Comparison of ENCODE assay signal across 9 mouse cellular contexts in the genomic region with DNA sequence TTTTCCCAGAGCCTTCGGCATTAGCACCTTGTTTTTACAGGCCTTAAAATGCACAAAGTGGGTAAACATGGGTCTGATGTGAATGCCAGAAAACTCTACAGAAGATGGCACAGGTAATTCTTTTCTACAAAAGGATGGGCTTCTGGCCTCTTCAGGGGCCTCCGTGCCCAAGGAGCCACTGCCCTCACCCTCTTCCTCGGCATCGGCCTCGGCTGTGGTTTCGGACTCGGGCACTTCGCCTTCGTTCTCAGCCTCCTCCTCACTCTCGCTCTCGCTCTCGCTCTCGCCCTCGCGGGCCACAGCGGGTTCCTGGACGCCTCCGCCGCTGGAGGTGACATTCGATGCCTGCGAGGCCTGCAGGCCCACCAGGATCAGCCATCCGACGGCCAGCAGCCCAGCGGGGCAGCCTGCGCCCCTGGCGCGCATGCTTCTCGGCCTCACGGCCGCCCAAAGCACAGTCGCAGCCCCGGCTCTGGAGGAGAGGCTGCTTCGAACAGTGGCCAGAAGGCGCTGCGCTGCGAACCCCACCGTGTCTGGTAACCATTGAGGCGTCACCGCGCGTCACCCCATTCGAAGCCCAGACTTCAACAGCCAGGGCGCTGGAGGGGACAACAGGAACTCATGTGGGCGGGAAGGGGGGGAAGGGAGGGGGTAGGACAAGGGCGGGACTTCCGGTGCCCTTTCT. TPM values are rescaled to one million over a fixed set of nuclear protein-coding genes. Genes with fewer than 3 reads are reported as not detected.
DNase-seq lines count a peak whose midpoint lies in the region; ATAC-seq lines count a peak whose summit lies in the region.
"Had no signal": no experiment of that assay in that cellular context is flagged by ENCODE, and none has a peak within 500 bp of the region (broad histone marks: within the 10 kb centered on the region; RNA-seq: fewer than 3 reads in every experiment).

A gene (minus strand): TSS at position 621 of the 685 bp plus-strand sequence.

- H3K9ac ChIP-seq in embryonic facial prominence, embryonic 15.5 days = 0 out of 2 replicates have a peak within 1 kb of the TSS, but pooled peaks have one; percentile 18
- H3K9ac ChIP-seq in intestine, embryonic 16.5 days (ENCODE audit: low read depth, low read length) = peak within 1 kb of the TSS; percentile 50
- no peak within 1 kb of the TSS for H3K9ac ChIP-seq in midbrain, embryonic 15.5 days

- no peaks in the 10 kb centered on the region for H3K9me3 ChIP-seq in embryonic facial prominence, embryonic 15.5 days (replicated peaks)
- H3K9me3 ChIP-seq in intestine, embryonic 16.5 days (ENCODE audit: control insufficient read depth, low read length) = no peaks in the 10 kb centered on the region
- H3K9me3 ChIP-seq in midbrain, embryonic 15.5 days = no peaks in the 10 kb centered on the region

- WGBS in embryonic facial prominence, embryonic 15.5 days = 34% methylated on average over 46 of the region's 46 CpGs
- WGBS in intestine, embryonic 16.5 days = 51% methylated on average over 42 of the region's 46 CpGs
- 46% methylated on average over 46 of the region's 46 CpGs for WGBS in midbrain, embryonic 15.5 days

- peak within 1 kb of the TSS; percentile 53 for H3K4me2 ChIP-seq in embryonic facial prominence, embryonic 15.5 days (replicated peaks)
- H3K4me2 ChIP-seq in intestine, embryonic 16.5 days (ENCODE audit: low read depth, low read length) = peak within 1 kb of the TSS; percentile 46
- H3K4me2 ChIP-seq in midbrain, embryonic 15.5 days = peak within 1 kb of the TSS; percentile 48

- H3K36me3 ChIP-seq in embryonic facial prominence, embryonic 15.5 days = no peaks in the 10 kb centered on the region
- no peaks in the 10 kb centered on the region for H3K36me3 ChIP-seq in intestine, embryonic 16.5 days (ENCODE audit: control insufficient read depth, insufficient read depth, low read length)
- H3K36me3 ChIP-seq in midbrain, embryonic 15.5 days (replicated peaks) = no peaks in the 10 kb centered on the region

- ATAC-seq in embryonic facial prominence, embryonic 15.5 days (ENCODE audit: insufficient number of reproducible peaks, low FRiP score, low TSS enrichment, low read depth) = no peak
- no peak for ATAC-seq in intestine, embryonic 16.5 days
- ATAC-seq in midbrain, embryonic 15.5 days (replicated peaks) = 0 out of 2 replicates have a peak, but pooled peaks have one; percentile 48

- intact Hi-C loops in gastrocnemius, postnatal 14 days (cut with DNase I; ENCODE audit: low total_unique reads) = no loop called here

- DNase-seq in gastrocnemius, postnatal 14 days = peak; percentile 4
- DNase-seq in gastrocnemius, adult 18-20 months (ENCODE audit: low spot score) = no peak
- DNase-seq in R1 (ENCODE audit: low read depth, low spot score) = peak; percentile 13
- no peak for DNase-seq in Muller cell, postnatal 12 days (ENCODE audit: inconsistent ontology term)
- no peak for DNase-seq in frontal cortex, postnatal 36 days (ENCODE audit: low spot score in 2 of 2)

- peak within 1 kb of the TSS; percentile 37 for H3K4me3 ChIP-seq in embryonic facial prominence, embryonic 15.5 days (replicated peaks)
- H3K4me3 ChIP-seq in intestine, embryonic 16.5 days (ENCODE audit: low read length) = peak within 1 kb of the TSS; percentile 20
- H3K4me3 ChIP-seq in midbrain, embryonic 15.5 days = peak within 1 kb of the TSS; percentile 23

- H3K27ac ChIP-seq in embryonic facial prominence, embryonic 15.5 days (replicated peaks) = no peak within 1 kb of the TSS
- H3K27ac ChIP-seq in intestine, embryonic 16.5 days (ENCODE audit: low read length) = no peak within 1 kb of the TSS
- no peak within 1 kb of the TSS for H3K27ac ChIP-seq in midbrain, embryonic 15.5 days

- peaks cover 6% of the 10 kb centered on the region for H3K4me1 ChIP-seq in embryonic facial prominence, embryonic 15.5 days
- H3K4me1 ChIP-seq in intestine, embryonic 16.5 days (ENCODE audit: control insufficient read depth, insufficient read depth, low read length) = no peaks in the 10 kb centered on the region
- H3K4me1 ChIP-seq in midbrain, embryonic 15.5 days = no peaks in the 10 kb centered on the region

- no peaks in the 10 kb centered on the region for H3K27me3 ChIP-seq in embryonic facial prominence, embryonic 15.5 days
- H3K27me3 ChIP-seq in intestine, embryonic 16.5 days (replicated peaks; ENCODE audit: control insufficient read depth, insufficient read depth, low read length) = no peaks in the 10 kb centered on the region
- H3K27me3 ChIP-seq in midbrain, embryonic 15.5 days (replicated peaks) = no peaks in the 10 kb centered on the region

RNA-seq across cellular contexts. Expression of the gene that starts here (rescaled TPM):
- not detected for total RNA-seq in gastrocnemius, postnatal 14 days (2021)
- total RNA-seq in gastrocnemius, adult 18-20 months (2021) = under 1 TPM in 1 of 2 experiments, not detected in 1; 0.28 TPM
- polyA plus RNA-seq in embryonic facial prominence, embryonic 15.5 days (2015; fragmentation: Nextera tagmentation; extraction: Ambion mirVana) = 3.5 and 3.7 TPM in 2 replicates
- 0.36 and 0.83 TPM in 2 replicates for polyA plus RNA-seq in intestine, embryonic 16.5 days (2015; fragmentation: Nextera tagmentation; extraction: Ambion mirVana)
- 0.85 and 1.6 TPM in 2 replicates for polyA plus RNA-seq in midbrain, embryonic 15.5 days (2015; fragmentation: Nextera tagmentation; extraction: Ambion mirVana)
- polyA plus RNA-seq: C2C12 had no signal

Comparison
In these comparisons a context has a peak if more than half of its experiments do, and no peak if none do; other contexts are left out.
1. Peak in DNase-seq in gastrocnemius, postnatal 14 days; RNA of the gene not detected or under 1 TPM.